Mouse (Mus musculus) kidney, embryonic 16.5 days (tissue): ENCODE data around the gene Dnajc6. TPM values are rescaled to one million over a fixed set of nuclear protein-coding genes. Genes with fewer than 3 reads are reported as not detected.

Source experiments
- ATAC-seq: fragments of 200-750 bp; cut with Nextera tagmentation; 2 replicates; pipeline ENCODE4 v1.8.0; 2017; ENCODE audit warnings: moderate TSS enrichment; ENCODE audit not compliant: low FRiP score, low TSS enrichment
- H3K27ac ChIP-seq: fragments of 300-500 bp; sonication (generic); 2 replicates; pipeline ENCODE4 v1.5.1; 2014; ENCODE audit warnings: low read length
- H3K27me3 ChIP-seq: fragments of 300-500 bp; sonication (generic); 2 replicates; pipeline ENCODE4 v1.6.1; 2014; ENCODE audit warnings: low read length, control low read depth, mixed read lengths; ENCODE audit not compliant: insufficient read depth
- H3K36me3 ChIP-seq: fragments of 300-500 bp; sonication (generic); 2 replicates; pipeline ENCODE4 v1.6.1; 2014; ENCODE audit warnings: low read length, control low read depth, mixed read lengths; ENCODE audit not compliant: insufficient read depth
- H3K4me1 ChIP-seq: fragments of 300-500 bp; sonication (generic); 2 replicates; pipeline ENCODE4 v1.6.1; 2014; ENCODE audit warnings: low read length, control low read depth, mixed read lengths; ENCODE audit not compliant: insufficient read depth
- H3K4me2 ChIP-seq: fragments of 300-500 bp; sonication (generic); replicated peaks from 2 replicates; pipeline ENCODE4 v1.6.1; 2014; ENCODE audit warnings: low read depth, low read length
- H3K4me3 ChIP-seq: fragments of 300-500 bp; sonication (generic); 2 replicates; pipeline ENCODE4 v1.5.1; 2014; ENCODE audit warnings: mild to moderate bottlenecking, low read length
- H3K9ac ChIP-seq: fragments of 300-500 bp; sonication (generic); replicated peaks from 2 replicates; pipeline ENCODE4 v1.6.1; 2014; ENCODE audit warnings: low read length
- H3K9me3 ChIP-seq: fragments of 300-500 bp; sonication (generic); 2 replicates; pipeline ENCODE4 v1.6.1; 2016; ENCODE audit warnings: low read length, control low read depth
- WGBS: fragments of 180-500 bp; shearing (Covaris S2); extraction: QIAGEN DNeasy Blood & Tissue Kit; methylation state at CpG from one replicate; pipeline ENCODE4 v1.1.7; 2014; 5-methylcytosine and 5-hydroxymethylcytosine counted together
- polyA plus RNA-seq: library from polyadenylated mRNA; unstranded; fragments of >200 nt; fragmentation: Nextera tagmentation; extraction: Ambion mirVana; gene quantifications from 2 replicates; pipeline ENCODE4 v1.2.1, GENCODE M21; 2015

Gene Dnajc6
- polyA plus RNA-seq, 1 experiment from 2014 or later, result 2.2 TPM

DNA sequence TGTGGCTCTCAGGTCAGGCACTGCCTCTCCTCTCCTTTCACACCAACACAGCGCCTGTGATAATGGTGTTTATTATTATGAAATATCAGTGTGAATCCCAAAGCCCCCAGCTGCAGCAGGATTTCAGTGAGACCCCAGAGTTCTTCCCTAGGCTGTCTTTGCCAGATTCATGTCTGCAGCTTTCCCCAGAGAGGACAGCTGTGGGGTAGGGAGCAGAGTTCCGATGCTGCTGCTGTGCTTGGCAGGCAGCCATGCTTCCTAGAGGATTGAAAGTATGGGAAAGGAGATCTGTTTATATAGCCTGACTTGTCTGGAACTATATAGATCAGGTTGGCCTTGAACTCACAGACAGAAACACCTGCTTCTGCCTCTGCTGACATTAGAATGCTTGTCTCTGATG, 34.4 kb upstream of the Dnajc6 start:
- Histone ChIP-seq H3K9me3 (no peaks in the 10 kb centered on the region), H3K4me2 (no peak overlapping the region), H3K4me1 (no peaks in the 10 kb centered on the region), H3K27ac (no peak overlapping the region), H3K9ac (no peak overlapping the region), H3K36me3 (no peaks in the 10 kb centered on the region), H3K27me3 (no peaks in the 10 kb centered on the region), H3K4me3 (no peak overlapping the region)
- no peak for ATAC-seq
- 66% methylated on average over 2 of the region's 2 CpGs for WGBS

DNA sequence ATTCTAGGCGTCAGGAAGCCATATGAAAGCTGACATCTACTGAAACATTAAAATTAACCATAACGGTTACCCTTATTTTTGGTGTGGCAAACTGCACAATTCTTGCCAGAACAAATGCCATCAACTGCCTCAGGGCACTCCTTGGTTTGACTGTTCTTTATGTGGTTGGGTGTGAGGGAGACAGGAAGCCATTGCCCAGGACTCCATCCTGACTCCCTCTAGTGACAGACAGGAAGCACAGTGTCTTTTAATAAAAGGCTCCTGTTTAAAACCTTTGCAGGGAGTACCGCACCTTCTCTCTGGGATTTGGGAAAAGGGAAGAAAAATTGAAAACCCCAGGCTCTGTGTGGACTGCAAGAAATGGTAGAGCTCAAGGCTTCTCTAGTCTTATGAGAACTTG, 30.2 kb upstream of the Dnajc6 start:
- H3K4me2 ChIP-seq, result no peak overlapping the region
- H3K4me1 ChIP-seq, result no peaks in the 10 kb centered on the region
- no peaks in the 10 kb centered on the region for H3K27me3 ChIP-seq
- no peak overlapping the region for H3K4me3 ChIP-seq
- no peak overlapping the region for H3K9ac ChIP-seq
- 80% methylated on average over 3 of the region's 3 CpGs for WGBS
- no peak overlapping the region for H3K27ac ChIP-seq
- no peaks in the 10 kb centered on the region for H3K36me3 ChIP-seq
- no peaks in the 10 kb centered on the region for H3K9me3 ChIP-seq
- ATAC-seq, result no peak

DNA sequence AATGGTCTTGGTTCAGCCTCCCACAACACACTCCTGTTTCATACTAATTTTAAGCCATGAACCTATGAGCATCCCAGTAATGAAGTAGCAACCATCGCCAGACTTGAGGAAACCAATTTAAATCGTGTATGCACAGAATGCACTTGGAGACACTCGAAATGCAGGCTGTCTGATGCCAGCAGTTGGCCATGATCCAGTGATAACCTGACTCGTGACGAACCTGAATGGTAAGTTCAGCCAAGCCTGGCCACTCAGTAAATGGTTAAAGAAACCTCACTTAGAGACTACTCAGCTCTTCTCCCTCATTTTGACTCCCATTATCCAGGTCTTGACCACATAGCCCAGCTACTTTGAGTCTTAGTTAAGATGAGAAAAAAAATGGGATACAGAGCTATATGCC, 27.2 kb upstream of the Dnajc6 start:
- H3K9me3 ChIP-seq, result no peaks in the 10 kb centered on the region
- no peak overlapping the region for H3K4me3 ChIP-seq
- H3K27me3 ChIP-seq, result no peaks in the 10 kb centered on the region
- 76% methylated on average over 5 of the region's 5 CpGs for WGBS
- H3K27ac ChIP-seq, result no peak overlapping the region
- H3K36me3 ChIP-seq, result no peaks in the 10 kb centered on the region
- no peak overlapping the region for H3K4me2 ChIP-seq
- H3K4me1 ChIP-seq, result no peaks in the 10 kb centered on the region
- H3K9ac ChIP-seq, result no peak overlapping the region
- ATAC-seq, result no peak

DNA sequence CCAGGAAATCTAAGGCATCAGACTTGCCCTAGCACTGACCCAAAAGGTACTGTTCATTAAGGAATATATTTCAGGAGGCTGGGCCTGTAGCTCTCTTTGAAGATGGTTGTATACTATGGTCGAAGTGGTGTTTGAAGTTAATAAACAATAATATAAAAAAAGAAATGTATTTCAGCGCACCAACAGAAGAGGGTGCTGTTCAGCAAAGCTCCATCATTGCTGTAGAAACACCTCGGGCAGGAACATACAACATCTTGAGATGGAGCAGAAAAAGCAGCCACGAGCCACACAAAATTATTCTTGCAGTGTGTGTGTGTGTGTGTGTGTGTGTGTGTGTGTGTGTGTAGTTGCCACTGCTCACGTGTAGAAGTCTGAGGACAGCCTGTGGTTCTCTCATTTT, 25.9 kb upstream of the Dnajc6 start:
- Histone ChIP-seq H3K4me2 (no peak overlapping the region), H3K36me3 (no peaks in the 10 kb centered on the region), H3K9ac (no peak overlapping the region), H3K4me3 (no peak overlapping the region), H3K4me1 (no peaks in the 10 kb centered on the region), H3K27me3 (no peaks in the 10 kb centered on the region), H3K27ac (no peak overlapping the region), H3K9me3 (no peaks in the 10 kb centered on the region)
- no peak for ATAC-seq
- WGBS, result 45% methylated on average over 5 of the region's 5 CpGs

DNA sequence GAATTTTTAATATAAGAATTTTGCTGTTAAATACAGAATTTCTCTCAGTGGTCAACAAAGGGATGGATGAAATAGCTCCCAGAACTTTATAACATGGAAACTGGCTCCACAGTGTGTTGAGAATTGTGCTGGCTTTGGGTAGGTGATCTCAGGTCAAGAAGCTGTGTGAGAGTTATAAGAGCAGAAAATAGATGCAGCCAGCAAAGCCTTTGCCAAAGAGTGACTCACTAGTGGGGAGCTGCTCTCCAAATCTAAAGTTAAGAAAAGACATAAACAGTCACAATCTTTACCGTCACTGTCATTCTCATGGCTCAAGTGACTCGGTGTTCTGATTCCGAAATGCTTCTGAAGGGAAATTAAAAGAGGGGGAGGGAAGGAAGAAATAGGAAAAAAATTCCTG, 23.7 kb upstream of the Dnajc6 start:
- H3K36me3 ChIP-seq, result no peaks in the 10 kb centered on the region
- no peak overlapping the region for H3K9ac ChIP-seq
- H3K4me1 ChIP-seq, result no peaks in the 10 kb centered on the region
- H3K4me2 ChIP-seq, result no peak overlapping the region
- 70% methylated on average over 3 of the region's 3 CpGs for WGBS
- no peak overlapping the region for H3K4me3 ChIP-seq
- no peak for ATAC-seq
- no peak overlapping the region for H3K27ac ChIP-seq
- H3K9me3 ChIP-seq, result no peaks in the 10 kb centered on the region
- no peaks in the 10 kb centered on the region for H3K27me3 ChIP-seq

DNA sequence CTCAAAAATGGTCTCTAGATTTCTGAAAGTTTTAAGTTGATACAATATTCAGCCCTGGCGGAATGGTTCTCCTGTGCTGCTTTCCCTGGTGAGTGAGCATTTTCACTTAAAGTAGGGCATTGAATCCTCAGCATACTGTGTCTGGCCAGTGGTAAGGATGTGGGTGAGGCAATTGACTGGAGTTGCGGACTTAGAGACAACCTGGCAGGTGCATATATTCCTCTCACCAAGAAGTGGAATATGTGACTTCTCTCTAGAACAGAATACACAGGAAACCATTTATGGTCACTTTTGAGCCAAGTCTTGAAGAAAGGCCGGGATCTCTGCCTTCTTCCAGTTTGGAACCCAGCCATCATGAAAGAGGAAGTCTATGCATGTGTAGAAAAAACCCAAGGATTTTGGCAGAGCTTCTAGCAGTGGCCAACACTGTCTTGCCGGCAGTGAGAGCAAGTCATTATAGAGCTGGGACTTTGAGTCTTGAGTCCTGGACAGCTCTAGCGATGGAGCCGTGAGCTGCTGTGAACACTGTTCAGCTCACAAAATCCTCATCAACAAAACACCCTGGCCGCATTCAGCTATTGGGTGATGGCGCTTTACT, 6.0 kb upstream of the Dnajc6 start:
- no peaks in the 10 kb centered on the region for H3K4me1 ChIP-seq
- no peak overlapping the region for H3K27ac ChIP-seq
- no peaks in the 10 kb centered on the region for H3K9me3 ChIP-seq
- H3K9ac ChIP-seq, result no peak overlapping the region
- no peak for ATAC-seq
- H3K36me3 ChIP-seq, result no peaks in the 10 kb centered on the region
- peaks cover 3% of the 10 kb centered on the region; the same call in 1 of the 2 replicates for H3K27me3 ChIP-seq
- WGBS, result 77% methylated on average over 8 of the region's 8 CpGs
- H3K4me3 ChIP-seq, result no peak overlapping the region
- H3K4me2 ChIP-seq, result no peak overlapping the region

DNA sequence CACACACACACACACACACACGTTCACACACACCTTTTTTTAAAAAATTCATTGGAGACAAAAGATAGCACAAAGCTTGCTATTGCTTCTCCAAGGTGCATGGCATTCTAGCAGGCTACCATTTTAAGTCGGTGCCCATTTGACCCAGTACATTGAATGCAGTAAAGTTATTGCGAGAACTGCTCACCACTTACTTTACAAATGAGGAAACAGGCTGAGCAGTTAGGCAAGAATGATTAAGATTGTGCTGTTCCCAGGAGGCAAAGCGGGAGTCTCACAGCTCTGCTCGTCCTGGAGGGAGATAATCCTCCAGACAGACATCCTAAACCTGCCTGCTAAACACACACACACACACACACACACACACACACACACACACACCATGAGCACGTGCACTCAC, 4.7 kb upstream of the Dnajc6 start:
- WGBS, result 76% methylated on average over 6 of the region's 6 CpGs
- no peaks in the 10 kb centered on the region for H3K36me3 ChIP-seq

DNA sequence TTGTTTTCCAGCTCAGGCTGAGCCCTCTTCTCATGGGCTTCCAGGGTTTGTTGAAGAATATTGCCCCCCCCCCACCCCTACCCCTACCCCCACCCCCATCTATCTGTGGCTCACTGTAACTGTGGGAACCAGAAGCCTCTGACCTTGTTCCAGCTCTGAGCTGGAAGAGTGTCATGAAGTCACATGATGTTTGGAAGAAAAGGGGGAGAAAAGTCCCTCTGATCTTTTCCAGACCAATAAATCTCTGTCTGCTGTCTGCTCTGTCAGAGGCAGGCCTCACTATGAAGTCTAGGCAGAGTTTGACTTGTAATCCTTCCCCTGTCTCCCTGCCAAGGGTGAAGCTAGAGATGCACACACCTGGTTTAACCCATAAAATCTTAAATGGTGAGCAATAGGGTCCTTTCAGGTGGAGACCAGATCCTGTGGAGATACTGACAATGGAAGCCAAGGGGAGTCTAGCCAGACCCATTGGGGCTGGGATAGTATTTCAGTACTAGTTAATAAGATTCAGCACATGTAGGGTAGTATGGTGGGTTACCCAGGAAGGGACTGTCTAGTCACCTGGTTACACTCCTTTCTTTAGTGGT, 2.7 kb upstream of the Dnajc6 start:
- peak; percentile 25; the same call in 1 of the 2 replicates for ATAC-seq
- no peaks in the 10 kb centered on the region for H3K36me3 ChIP-seq

More for the DNA sequence above, 4.7 kb upstream of the Dnajc6 start:
- H3K27me3 ChIP-seq, result peaks cover 15% of the 10 kb centered on the region
- H3K9me3 ChIP-seq, result no peaks in the 10 kb centered on the region
- 0 out of 2 replicates have a peak, but pooled peaks cover 6% of the 10 kb centered on the region for H3K4me1 ChIP-seq
- no peak overlapping the region for H3K9ac ChIP-seq
- no peak overlapping the region for H3K4me3 ChIP-seq
- no peak overlapping the region for H3K4me2 ChIP-seq
- ATAC-seq, result no peak
- no peak overlapping the region for H3K27ac ChIP-seq

DNA sequence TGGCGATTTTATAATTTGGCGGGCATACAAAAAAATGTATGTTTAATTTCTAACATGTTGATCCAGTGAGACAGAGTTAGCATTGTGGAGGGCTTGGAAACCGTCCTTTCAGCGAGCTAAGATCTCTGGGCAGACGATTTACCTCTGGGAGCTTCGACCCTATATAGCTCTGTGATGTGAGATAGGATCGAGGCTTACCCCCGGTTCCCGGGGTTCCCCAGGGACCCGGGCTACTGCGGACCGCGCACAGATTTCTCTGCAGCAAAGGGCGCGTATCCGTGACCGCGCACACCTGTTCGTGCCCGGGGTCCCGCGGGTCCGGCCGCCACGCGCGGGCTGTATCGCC, 287 bp upstream of the Dnajc6 start:
- Histone ChIP-seq H3K4me2 (peak overlapping the region; percentile 98), H3K4me3 (peak overlapping the region; percentile 65), H3K27ac (no peak overlapping the region), H3K9ac (peak overlapping the region; percentile 61), H3K9me3 (no peaks in the 10 kb centered on the region), H3K27me3 (peaks cover 39% of the 10 kb centered on the region), H3K4me1 (peaks cover 15% of the 10 kb centered on the region; the same call in 1 of the 2 replicates), H3K36me3 (no peaks in the 10 kb centered on the region)
- peak; percentile 40 for ATAC-seq
- 1% methylated on average over 28 of the region's 28 CpGs for WGBS

More for the DNA sequence above, 2.7 kb upstream of the Dnajc6 start:
- Histone ChIP-seq H3K4me1 (peaks cover 15% of the 10 kb centered on the region; the same call in 1 of the 2 replicates), H3K27me3 (peaks cover 35% of the 10 kb centered on the region), H3K4me2 (no peak overlapping the region), H3K9ac (no peak overlapping the region), H3K4me3 (no peak overlapping the region), H3K9me3 (no peaks in the 10 kb centered on the region), H3K27ac (no peak overlapping the region)

DNA sequence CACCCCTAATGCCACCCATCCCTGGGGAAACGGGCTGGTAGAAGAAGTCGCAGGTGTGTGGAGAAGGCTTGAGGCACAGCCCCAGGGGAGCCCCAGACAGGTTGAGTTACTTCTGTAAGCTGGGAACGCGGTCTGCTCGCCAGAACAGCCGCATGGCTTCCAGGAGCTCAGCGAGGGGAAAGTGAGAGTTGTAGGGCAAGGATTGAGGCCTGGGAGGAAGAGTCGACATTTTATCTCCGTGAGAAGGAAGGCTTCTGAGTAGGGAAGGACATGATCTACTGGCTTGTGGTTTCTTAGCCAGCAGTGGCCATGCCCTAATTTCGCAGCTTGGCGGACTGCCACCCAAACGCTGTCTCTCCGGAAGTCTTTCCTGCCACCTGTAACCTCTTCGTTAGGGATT, 888 bp downstream of the Dnajc6 start:
- WGBS, result 2% methylated on average over 14 of the region's 14 CpGs
- no peak overlapping the region for H3K9ac ChIP-seq

More for the DNA sequence above, 888 bp downstream of the Dnajc6 start:
- H3K27ac ChIP-seq, result no peak overlapping the region
- no peak for ATAC-seq
- H3K9me3 ChIP-seq, result no peaks in the 10 kb centered on the region
- H3K36me3 ChIP-seq, result no peaks in the 10 kb centered on the region
- peak overlapping the region; percentile 65 for H3K4me3 ChIP-seq
- peaks cover 15% of the 10 kb centered on the region; the same call in 1 of the 2 replicates for H3K4me1 ChIP-seq
- H3K27me3 ChIP-seq, result peaks cover 39% of the 10 kb centered on the region
- peak overlapping the region; percentile 98 for H3K4me2 ChIP-seq
